Mouse (Mus musculus) heart, adult 18-20 months (tissue): ENCODE measurements at regions not wholly inside any gene's neighbourhood (a gene's known extent, or its start where the extent isn't known, plus 50 kb on each side); places are given as distances from the start of the nearest gene placed in this dataset.

Source experiments
- DNase-seq, 2 experiments: peaks; one replicate each; pipeline ENCODE4 v3.0.0; 2021 to 2022; ENCODE audit warnings: mixed read lengths in 1 of 2

DNA sequence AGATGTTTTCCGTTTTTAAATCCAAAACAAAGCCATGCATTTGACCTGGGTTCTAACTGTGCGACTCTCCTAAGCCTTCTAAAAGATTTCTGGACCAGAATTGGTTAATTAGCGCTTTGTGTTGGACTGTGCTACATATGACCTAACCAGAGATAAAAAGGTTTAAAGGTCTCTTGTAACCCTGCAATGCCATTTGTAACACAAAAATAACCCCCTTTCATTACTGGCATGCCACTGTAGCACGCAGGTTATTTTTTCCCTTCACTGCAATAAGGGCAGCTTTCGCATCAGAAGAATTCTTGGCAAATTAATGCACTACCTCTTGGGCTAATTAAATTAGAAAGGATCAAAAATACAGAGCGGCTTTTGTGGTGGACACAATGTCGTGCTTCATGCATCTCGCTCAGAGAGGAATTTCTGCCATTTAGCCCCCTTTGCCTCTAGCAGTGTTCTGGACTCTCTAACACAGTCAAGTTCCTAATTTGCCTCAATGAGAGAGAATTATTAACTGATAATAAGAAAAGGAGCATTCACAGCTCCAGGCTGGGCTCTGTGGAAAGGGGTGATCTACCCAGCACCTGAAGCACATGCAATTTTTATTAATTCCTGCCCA lies 239.5 kb upstream of the Zeb2 start:
- DNase-seq = no peak

- no peak for DNase-seq
These were observed 238.8 kb upstream of the Zeb2 start for GRCm38 (mm10) chr2:45356021-45356420.

DNA sequence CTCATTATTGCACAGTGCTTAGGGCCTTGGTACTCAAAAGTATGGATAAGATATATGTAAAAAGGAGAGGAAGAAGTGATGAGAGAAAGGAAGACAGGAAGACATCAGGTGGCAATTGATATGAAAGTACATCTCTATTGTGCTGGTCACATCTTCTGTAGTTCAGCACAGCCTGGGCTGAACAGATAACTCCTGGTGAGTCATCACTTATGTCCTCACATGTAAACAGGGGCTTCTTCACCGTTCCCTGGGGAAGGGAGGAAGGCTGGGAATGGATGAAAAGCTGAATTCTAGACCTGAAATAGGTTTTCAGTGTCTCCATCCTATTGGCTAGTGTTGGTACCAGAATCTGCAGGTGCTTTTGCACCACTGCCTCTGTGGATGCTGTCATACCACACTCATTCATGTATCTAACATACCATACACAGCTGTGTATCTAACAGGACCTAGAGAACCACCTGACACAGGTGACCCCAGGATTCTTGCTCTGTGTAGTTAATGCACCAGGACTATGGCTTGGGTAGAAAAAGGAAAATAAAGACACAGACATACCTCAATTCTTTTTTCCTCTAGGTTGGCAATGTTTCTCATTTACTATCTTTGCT lies 234.4 kb upstream of the Zeb2 start:
- DNase-seq = no peak

- DNase-seq = no peak
These were observed 229.2 kb upstream of the Zeb2 start for GRCm38 (mm10) chr2:45346358-45346757.

GRCm38 (mm10) chr2:45339866-45340265 lies 222.7 kb upstream of the Zeb2 start:
- DNase-seq = no peak

DNA sequence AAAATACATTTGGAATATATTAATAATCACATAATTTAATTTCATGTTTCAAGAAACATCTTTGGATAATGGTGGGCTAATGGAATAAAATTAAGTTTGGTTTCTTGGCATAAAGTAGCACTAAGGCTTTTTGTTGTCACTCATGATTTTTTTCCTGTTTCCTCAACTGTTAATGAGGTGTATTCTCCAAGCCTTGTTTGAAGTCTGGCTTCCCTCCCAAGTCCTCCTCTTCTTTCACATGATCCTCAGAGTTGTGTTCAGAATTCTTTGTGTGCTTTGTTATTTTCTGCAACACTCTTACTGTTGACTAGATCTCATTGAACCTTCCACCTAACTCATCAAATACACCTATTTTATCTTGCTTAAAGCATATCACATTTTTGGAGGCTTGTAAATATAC lies 221.6 kb upstream of the Zeb2 start:
- no peak for DNase-seq

DNA sequence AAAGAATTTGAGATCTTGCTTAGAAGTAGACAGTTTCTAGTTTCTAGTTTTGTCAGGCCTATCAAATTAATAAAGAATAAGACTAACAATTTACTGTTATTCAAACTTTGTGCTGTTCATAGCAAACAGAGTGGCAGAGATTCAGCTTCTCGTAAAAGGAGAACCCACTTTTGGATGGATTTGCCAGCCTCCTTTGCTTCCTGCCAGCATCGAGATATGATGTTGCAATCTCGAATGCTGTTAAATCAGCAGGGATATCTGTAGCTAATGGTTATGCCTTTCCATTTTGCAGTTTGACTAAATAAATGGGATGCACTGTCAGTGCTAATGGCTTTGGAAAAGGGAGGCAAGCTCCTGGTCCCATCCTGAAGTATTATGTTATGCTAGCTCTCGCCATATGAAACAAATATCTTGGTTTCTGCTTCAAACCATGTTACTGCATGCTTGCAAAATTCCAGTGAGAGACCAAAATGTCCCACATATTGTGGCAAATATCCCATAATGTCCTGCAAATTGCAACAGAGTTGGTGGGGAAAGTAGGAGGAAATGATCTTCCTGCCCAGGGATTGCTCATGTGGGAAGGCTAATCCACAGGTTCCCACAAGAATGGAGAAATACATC lies 199.9 kb upstream of the Zeb2 start:
- DNase-seq = peak; percentile 17 to 27

- no peak for DNase-seq
These were observed 170.4 kb upstream of the Zeb2 start for GRCm38 (mm10) chr2:45287530-45288009.

- no peak for DNase-seq
These were observed 166.6 kb upstream of the Zeb2 start for GRCm38 (mm10) chr2:45283811-45284210.

DNA sequence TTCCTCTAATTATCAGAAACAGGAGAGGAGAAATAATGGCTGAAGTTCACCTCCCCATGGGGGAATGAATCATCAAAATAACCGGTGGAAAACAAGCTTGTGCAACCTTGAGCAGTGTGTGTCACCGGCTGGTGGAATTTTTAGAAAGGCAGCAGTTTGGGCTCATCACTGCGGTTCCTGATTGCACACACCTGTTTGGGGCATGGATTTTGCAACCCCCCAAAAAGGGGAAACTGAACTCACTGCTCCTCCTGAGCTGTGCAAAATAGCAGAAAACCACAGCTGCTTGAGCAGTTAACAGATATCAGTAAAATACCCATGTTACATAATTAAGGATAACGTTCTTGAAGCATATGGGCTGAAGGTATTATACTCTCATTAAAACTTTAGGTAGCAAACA lies 162.3 kb upstream of the Zeb2 start:
- peak in 1 of 2 experiments; percentile 36 for DNase-seq

GRCm38 (mm10) chr2:45277602-45278001 lies 160.4 kb upstream of the Zeb2 start:
- peak in 1 of 2 experiments; percentile 12 for DNase-seq

DNA sequence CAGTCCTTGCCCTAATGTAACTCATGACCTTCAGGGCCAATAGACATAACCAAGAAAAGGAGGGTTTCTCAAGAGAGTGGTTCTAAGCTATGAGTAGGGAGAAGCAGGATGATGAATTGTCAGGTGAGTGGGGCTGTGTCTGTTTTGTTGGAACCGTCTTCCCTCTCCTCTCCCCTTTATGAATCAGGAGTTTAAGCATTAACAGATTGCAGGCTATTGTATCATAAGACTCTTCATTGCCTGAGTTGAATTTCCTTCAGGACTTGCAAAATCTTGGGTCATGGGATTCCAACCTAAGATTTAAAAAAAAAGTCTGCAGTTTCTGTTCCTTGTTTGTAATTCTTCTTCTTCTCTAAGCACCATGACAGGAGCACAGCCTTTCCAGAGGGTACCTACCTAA lies 159.5 kb upstream of the Zeb2 start:
- peak in 1 of 2 experiments; percentile 21 for DNase-seq

DNA sequence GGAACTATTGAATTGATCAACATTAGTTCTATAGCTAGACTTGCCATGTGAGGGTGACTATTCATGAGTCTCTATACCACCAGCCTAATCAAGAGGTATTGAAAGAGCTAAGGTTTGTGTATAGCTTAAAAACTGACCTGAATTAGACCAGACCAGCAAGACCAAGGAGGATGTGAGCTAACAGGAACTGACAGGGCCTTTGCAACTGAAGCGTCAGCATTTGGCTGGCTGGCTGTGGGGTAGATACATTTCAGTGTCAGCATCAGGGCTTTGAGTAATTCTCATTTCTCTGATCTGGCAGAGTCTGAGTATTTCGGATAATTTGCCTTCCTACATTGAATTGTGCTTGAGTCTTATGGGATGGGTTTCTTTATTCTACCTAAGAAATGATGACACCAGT lies 152.8 kb upstream of the Zeb2 start:
- DNase-seq = peak in 1 of 2 experiments; percentile 45

GRCm38 (mm10) chr2:45265819-45266218 lies 148.6 kb upstream of the Zeb2 start:
- DNase-seq = peak in 1 of 2 experiments; percentile 25

- peak in 1 of 2 experiments; percentile 57 for DNase-seq
These were observed 144.8 kb upstream of the Zeb2 start for GRCm38 (mm10) chr2:45261949-45262348.

GRCm38 (mm10) chr2:45258897-45259296 lies 141.7 kb upstream of the Zeb2 start:
- no peak for DNase-seq

DNA sequence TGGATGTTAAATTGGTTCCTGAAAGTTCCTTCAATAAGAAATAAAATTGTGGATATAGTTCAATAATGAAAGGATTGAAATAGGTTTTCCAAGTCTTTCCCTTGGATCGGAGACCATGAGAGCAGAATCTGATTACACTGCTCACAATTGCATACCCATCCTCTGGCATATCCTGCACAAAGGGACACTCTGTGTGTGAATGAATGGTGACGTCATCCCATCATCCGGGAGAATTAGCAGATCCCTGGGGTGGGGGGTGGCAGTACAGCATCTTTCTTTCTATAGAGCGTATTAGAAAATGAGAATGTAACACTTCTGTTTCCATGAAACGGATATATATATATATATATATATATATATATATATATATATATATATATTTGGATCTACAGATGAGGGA lies 139.2 kb upstream of the Zeb2 start:
- no peak for DNase-seq

DNA sequence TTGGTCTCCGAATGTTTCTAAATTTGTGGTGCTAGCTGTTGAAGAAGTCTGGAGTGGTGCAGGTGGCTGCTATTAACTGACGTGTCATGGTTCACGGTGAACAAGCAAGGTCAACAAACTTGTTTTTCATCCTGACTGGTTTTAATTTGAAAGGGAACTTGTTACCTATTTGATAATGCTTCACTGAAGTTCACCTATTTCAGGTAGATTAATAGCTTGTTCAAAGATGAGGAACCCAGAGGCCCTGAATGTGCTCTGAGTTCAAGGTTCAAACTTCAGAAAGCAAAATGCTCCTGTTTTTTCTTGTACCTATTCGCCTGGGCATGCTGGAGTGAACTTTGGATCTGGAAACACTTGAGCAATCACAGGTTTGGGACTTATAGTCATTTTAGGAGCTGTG lies 136.7 kb upstream of the Zeb2 start:
- no peak for DNase-seq

DNA sequence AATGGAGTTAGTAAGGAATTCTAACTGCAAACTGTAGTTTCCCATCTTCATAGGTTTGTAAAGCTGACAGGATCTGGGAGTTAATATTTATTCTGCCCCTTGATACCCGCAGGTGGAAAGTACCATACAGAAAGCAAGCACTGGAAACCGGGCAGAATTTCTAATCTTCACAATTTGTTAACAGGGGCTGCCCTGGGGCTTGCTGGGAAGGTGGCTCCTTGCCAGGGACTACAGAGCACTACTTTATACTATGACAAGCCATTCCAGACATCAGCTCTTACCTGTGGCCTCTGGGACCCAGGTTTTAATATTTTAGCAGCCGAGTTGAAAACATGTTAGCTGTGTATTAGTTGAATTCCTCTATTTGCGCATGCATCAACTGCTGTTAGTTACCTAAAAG lies 135.1 kb upstream of the Zeb2 start:
- no peak for DNase-seq

GRCm38 (mm10) chr2:45249658-45250057 lies 132.5 kb upstream of the Zeb2 start:
- DNase-seq = no peak

DNA sequence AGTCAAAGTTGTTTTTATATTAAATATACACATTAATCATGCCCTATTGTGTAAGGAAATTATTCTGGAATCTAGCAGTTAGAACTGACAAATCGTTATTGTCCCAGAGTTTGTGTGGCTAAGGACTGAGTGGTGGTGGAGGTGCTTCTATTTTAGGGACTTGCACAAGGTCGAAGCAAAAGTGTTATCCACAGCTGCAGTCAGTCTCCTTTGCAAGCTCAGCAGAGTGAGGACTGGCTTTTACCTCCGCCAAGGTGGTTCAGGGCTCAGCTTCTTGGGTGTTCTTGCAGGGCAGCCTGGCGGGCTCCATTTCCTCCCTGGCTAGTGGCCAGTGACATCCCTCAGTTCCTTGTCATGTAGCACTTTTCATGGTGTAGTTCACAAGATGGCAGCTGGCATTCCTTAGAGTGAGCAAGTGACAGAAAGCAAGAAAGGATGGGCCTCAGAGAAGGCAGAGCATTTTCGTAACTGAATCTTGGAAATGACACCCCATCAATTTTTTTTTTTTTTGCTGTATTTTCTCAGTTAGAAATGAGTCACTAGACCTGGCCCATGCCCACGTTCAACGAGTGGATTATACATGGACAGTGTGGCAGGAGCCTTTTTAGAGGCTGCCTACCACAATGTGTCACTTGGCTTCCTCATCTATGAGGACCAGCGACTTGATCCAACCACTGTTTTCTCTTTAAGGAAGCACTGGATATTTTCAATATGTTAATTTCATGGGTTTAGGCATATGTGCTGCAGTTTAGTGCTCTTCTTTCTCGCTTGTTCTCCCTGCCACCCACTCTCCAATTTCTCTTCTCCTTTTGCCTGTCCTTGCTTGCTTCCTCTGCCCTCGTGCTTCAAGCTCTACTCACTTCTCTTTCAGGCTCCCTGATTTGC lies 129.1 kb upstream of the Zeb2 start:
- DNase-seq = peak; percentile 46 to 49

- DNase-seq = no peak
These were observed 128.3 kb upstream of the Zeb2 start for GRCm38 (mm10) chr2:45245506-45245905.

- no peak for DNase-seq
These were observed 127.3 kb upstream of the Zeb2 start for GRCm38 (mm10) chr2:45244491-45244890.
